Mouse (Mus musculus): Measurements from ENCODE around the gene Wasl. TPM values are rescaled to one million over a fixed set of nuclear protein-coding genes. Genes with fewer than 3 reads are reported as not detected.

Wasl gene
- polyA plus RNA-seq, 1 experiment, result 39.3 TPM

DNA sequence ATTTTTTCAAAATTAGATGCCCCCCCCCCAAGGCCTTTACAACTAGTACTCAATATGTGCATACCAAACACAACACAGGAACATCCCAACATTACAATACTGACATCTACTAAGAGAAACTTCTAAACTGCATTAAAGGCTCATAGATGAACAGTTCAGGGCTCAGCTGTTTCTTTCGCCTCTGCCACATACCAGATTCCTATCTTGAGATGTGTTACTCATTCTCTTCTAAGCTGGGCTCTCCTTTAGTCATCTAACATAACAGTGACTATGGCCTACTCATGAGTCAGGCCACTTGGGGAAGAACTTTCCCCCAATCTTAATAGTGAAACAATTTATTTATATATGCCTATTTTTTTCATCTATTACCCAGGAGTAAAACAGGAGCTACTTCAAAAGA is 36.3 kb downstream of the Wasl start:
- H3K4me1 ChIP-seq (ENCODE audit: control insufficient read depth, insufficient read depth, low read length), result no peaks in the 10 kb centered on the region
- 72% methylated on average over 1 of the region's 1 CpGs for WGBS
- H3K27me3 ChIP-seq (replicated peaks; ENCODE audit: control insufficient read depth, insufficient read depth, low read length), result no peaks in the 10 kb centered on the region
- H3K4me3 ChIP-seq (ENCODE audit: insufficient read depth, low read depth, low read length), result no peak overlapping the region
- no peak for DNase-seq
- H3K36me3 ChIP-seq (ENCODE audit: control insufficient read depth, insufficient read depth, low read length), result peaks cover 3% of the 10 kb centered on the region; the same call in 1 of the 2 replicates
- no peak overlapping the region for H3K27ac ChIP-seq (ENCODE audit: insufficient read depth, low read depth, low read length)
- TF ChIP-seq POLR2A (IDR thresholded peaks at IDR 0.05; ENCODE audit: low read depth, low read length) (no peak), CTCF (conservative IDR thresholded peaks at IDR 0.05; ENCODE audit: insufficient read depth, insufficient read length, low read depth, low read length) (no peak)

DNA sequence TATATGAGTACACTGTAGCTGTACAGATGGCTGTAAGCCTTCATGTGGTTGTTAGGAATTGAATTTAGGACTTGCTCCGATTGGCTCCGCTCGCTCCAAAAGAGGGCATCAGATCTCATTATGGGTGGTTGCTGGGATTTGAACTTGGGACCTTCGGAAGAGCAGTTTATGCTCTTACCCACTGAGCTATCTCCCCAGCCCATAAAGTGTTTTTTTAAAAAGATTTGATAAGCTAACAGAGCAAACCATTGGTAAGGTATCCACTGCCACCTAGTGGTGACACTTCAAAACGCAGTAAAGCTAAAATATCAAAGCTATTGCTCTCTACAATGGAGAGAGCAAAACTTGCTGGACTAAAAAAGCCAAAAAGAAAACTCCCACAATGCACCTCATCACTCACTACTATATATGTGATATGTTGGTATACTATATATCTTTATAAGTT is 37.2 kb downstream of the Wasl start:
- 57% methylated on average over 5 of the region's 5 CpGs for WGBS
- H3K27ac ChIP-seq (ENCODE audit: insufficient read depth, low read depth, low read length), result no peak overlapping the region
- peak; percentile 71 for DNase-seq
- TF ChIP-seq POLR2A (IDR thresholded peaks at IDR 0.05; ENCODE audit: low read depth, low read length) (no peak), CTCF (conservative IDR thresholded peaks at IDR 0.05; ENCODE audit: insufficient read depth, insufficient read length, low read depth, low read length) (peak; percentile 37)
- H3K4me3 ChIP-seq (ENCODE audit: insufficient read depth, low read depth, low read length), result no peak overlapping the region
- peaks cover 5% of the 10 kb centered on the region; the same call in 1 of the 2 replicates for H3K36me3 ChIP-seq (ENCODE audit: control insufficient read depth, insufficient read depth, low read length)
- H3K27me3 ChIP-seq (replicated peaks; ENCODE audit: control insufficient read depth, insufficient read depth, low read length), result no peaks in the 10 kb centered on the region
- no peaks in the 10 kb centered on the region for H3K4me1 ChIP-seq (ENCODE audit: control insufficient read depth, insufficient read depth, low read length)

DNA sequence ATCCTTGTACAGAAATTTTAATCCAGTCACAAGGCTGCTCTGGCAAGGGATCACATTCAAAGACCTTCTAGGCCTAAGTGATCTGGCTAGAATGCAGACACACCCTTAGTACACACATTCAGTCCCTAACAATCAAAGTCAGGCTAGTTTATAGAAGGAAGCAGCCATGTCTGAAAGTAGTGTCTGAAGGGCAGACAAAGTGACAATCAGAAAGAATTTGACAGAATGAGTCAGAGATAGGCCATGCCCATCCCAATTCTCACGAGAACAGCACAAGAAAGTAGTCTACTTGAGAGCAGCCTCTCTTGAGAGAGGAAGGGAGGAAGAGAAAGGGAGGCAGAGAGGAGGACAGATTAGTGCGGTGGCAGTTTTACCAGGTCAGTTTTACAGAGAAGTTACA is 42.7 kb downstream of the Wasl start:
- 85% methylated on average over 2 of the region's 2 CpGs for WGBS
- TF ChIP-seq POLR2A (IDR thresholded peaks at IDR 0.05; ENCODE audit: low read depth, low read length), result no peak
- no peak for TF ChIP-seq CTCF (conservative IDR thresholded peaks at IDR 0.05; ENCODE audit: insufficient read depth, insufficient read length, low read depth, low read length)
- DNase-seq, result no peak

DNA sequence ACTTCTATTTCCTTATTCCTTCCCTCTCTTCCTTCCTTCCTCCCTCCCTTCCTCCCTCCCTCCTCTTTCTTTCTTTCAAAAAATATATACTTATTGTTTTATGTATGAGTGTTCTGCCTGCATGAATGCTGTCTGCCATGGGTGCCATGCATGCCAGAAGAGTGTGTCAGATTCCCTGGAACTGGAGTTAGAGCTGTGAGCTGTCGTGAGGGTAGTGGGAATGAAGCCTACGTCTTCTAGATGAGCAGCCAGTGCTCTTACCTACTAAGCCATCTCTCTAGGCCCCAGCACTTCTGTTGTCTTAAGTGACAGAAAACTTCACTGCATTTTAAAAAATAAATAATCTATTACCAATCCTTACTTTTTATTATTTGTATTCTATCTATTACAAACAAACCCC is 43.9 kb downstream of the Wasl start:
- Histone ChIP-seq H3K27ac (ENCODE audit: insufficient read depth, low read depth, low read length) (no peak overlapping the region), H3K4me1 (ENCODE audit: control insufficient read depth, insufficient read depth, low read length) (no peaks in the 10 kb centered on the region), H3K27me3 (replicated peaks; ENCODE audit: control insufficient read depth, insufficient read depth, low read length) (no peaks in the 10 kb centered on the region), H3K4me3 (ENCODE audit: insufficient read depth, low read depth, low read length) (no peak overlapping the region), H3K36me3 (ENCODE audit: control insufficient read depth, insufficient read depth, low read length) (peaks cover 8% of the 10 kb centered on the region)
- WGBS, result 72% methylated on average over 2 of the region's 2 CpGs
- DNase-seq, result no peak
- TF ChIP-seq POLR2A (IDR thresholded peaks at IDR 0.05; ENCODE audit: low read depth, low read length), result no peak
- TF ChIP-seq CTCF (conservative IDR thresholded peaks at IDR 0.05; ENCODE audit: insufficient read depth, insufficient read length, low read depth, low read length), result no peak

More for the DNA sequence above, 42.7 kb downstream of the Wasl start:
- Histone ChIP-seq H3K36me3 (ENCODE audit: control insufficient read depth, insufficient read depth, low read length) (peaks cover 8% of the 10 kb centered on the region), H3K4me1 (ENCODE audit: control insufficient read depth, insufficient read depth, low read length) (no peaks in the 10 kb centered on the region), H3K27me3 (replicated peaks; ENCODE audit: control insufficient read depth, insufficient read depth, low read length) (no peaks in the 10 kb centered on the region), H3K27ac (ENCODE audit: insufficient read depth, low read depth, low read length) (no peak overlapping the region), H3K4me3 (ENCODE audit: insufficient read depth, low read depth, low read length) (no peak overlapping the region)

DNA sequence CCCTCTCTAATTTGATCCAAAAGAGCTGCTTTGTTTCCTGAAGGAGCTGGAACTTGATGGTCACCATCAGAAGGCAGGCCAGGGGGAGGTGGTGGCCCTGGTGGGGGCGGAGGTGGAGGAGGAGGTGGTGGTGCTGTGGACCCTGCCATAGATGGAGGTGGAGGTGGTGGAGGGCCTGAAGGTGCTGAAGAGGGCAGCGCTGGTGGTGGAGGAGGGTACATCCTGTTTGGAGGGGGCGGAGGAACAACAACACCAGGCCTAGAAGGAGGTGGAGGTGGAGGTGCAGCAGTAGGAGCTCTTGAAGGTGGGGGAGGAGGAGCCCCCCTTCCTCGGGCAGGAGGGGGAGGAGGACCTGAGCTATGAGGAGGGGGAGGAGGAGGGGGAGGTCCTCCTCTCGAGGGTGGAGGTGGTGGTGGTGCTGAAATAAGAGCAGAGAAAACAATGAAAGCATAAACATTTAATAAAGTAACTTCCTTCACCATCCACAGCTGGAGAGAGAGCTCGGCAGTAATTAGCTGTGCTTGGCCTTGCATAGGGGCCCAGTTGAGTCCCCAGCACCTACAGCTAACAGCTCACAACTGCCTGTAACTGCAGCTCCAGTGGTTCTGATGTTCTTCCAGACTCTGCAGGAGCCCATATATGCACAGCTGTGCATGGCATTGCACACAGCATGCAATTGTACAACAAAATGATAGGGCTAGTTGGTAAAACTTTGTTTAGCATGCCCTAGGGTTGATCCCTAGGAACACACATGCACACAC is 45.3 kb downstream of the Wasl start:
- Histone ChIP-seq H3K36me3 (ENCODE audit: control insufficient read depth, insufficient read depth, low read length) (peaks cover 9% of the 10 kb centered on the region), H3K4me3 (ENCODE audit: insufficient read depth, low read depth, low read length) (no peak overlapping the region), H3K27me3 (replicated peaks; ENCODE audit: control insufficient read depth, insufficient read depth, low read length) (no peaks in the 10 kb centered on the region), H3K4me1 (ENCODE audit: control insufficient read depth, insufficient read depth, low read length) (no peaks in the 10 kb centered on the region), H3K27ac (ENCODE audit: insufficient read depth, low read depth, low read length) (no peak overlapping the region)
- no peak for TF ChIP-seq POLR2A (IDR thresholded peaks at IDR 0.05; ENCODE audit: low read depth, low read length)
- DNase-seq, result no peak
- 52% methylated on average over 6 of the region's 6 CpGs for WGBS

DNA sequence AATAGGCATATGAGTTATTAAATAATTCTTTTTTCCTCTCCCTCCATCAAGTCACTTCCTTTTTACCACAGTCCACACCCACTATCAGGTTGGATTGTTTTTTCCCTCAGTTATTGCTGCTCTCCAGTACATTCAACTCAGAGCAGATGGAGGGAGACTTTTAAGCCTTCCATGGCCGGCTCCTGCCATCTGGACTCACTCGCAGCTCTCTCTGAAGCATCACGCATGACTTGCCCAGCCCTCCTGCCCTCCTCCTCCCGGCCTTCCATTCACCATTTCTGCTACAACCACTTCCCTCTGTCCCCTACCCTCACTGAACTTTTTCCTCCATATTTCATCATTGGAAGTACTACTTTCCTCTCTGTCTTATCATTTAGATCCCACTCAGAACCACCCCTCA is 48.1 kb downstream of the Wasl start:
- no peaks in the 10 kb centered on the region for H3K4me1 ChIP-seq (ENCODE audit: control insufficient read depth, insufficient read depth, low read length)
- no peak for TF ChIP-seq POLR2A (IDR thresholded peaks at IDR 0.05; ENCODE audit: low read depth, low read length)
- TF ChIP-seq CTCF (conservative IDR thresholded peaks at IDR 0.05; ENCODE audit: insufficient read depth, insufficient read length, low read depth, low read length), result no peak
- no peak overlapping the region for H3K4me3 ChIP-seq (ENCODE audit: insufficient read depth, low read depth, low read length)
- H3K27me3 ChIP-seq (replicated peaks; ENCODE audit: control insufficient read depth, insufficient read depth, low read length), result no peaks in the 10 kb centered on the region
- H3K36me3 ChIP-seq (ENCODE audit: control insufficient read depth, insufficient read depth, low read length), result peaks cover 11% of the 10 kb centered on the region
- no peak overlapping the region for H3K27ac ChIP-seq (ENCODE audit: insufficient read depth, low read depth, low read length)
- 57% methylated on average over 4 of the region's 4 CpGs for WGBS
- no peak for DNase-seq

DNA sequence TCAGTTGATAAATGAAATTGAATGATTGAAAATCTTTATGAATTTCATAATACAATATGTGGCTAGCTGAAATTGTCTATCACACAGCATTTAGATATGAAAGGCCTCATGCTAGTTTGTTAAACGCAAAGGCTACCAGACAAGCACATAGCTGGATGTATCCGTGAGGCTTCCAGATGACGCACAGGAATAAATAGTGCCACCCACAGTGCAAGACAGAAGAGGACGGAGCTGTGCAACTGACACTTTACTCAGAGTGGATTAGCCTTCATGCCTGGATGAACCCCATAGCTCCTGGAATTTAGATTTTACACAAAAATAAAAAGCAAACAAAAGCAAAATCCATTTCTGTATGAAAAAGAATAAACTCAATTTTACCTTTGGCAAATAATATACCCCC is 50.9 kb downstream of the Wasl start:
- Histone ChIP-seq H3K4me3 (ENCODE audit: insufficient read depth, low read depth, low read length) (no peak overlapping the region), H3K27me3 (replicated peaks; ENCODE audit: control insufficient read depth, insufficient read depth, low read length) (no peaks in the 10 kb centered on the region), H3K4me1 (ENCODE audit: control insufficient read depth, insufficient read depth, low read length) (no peaks in the 10 kb centered on the region), H3K36me3 (ENCODE audit: control insufficient read depth, insufficient read depth, low read length) (peaks cover 10% of the 10 kb centered on the region), H3K27ac (ENCODE audit: insufficient read depth, low read depth, low read length) (no peak overlapping the region)
- DNase-seq, result no peak
- WGBS, result 86% methylated on average over 4 of the region's 4 CpGs
- TF ChIP-seq CTCF (conservative IDR thresholded peaks at IDR 0.05; ENCODE audit: insufficient read depth, insufficient read length, low read depth, low read length), result no peak
- no peak for TF ChIP-seq POLR2A (IDR thresholded peaks at IDR 0.05; ENCODE audit: low read depth, low read length)
